Mouse (Mus musculus): ENCODE measurements at regions not wholly inside any gene's neighbourhood (a gene's known extent, or its start where the extent isn't known, plus 50 kb on each side); places are given as distances from the start of the nearest gene placed in this dataset.

GRCm38 (mm10) chr6:111621684-111622480 lies 651.7 kb upstream of the Lmcd1 start:
- ATAC-seq (replicated peaks; ENCODE audit: poor library complexity) = no peak

GRCm38 (mm10) chr6:111622481-111623139 lies 650.9 kb upstream of the Lmcd1 start:
- ATAC-seq (replicated peaks; ENCODE audit: poor library complexity) = no peak

- no peak for ATAC-seq (replicated peaks; ENCODE audit: poor library complexity)
Measured at GRCm38 (mm10) chr6:111623140-111623497, 650.4 kb upstream of the Lmcd1 start.

GRCm38 (mm10) chr6:111625501-111625900 lies 648.1 kb upstream of the Lmcd1 start:
- no peak for ATAC-seq (replicated peaks; ENCODE audit: poor library complexity)

GRCm38 (mm10) chr6:111652736-111653135 lies 620.8 kb upstream of the Lmcd1 start:
- no peak for ATAC-seq (replicated peaks; ENCODE audit: poor library complexity)

- no peak for ATAC-seq (replicated peaks; ENCODE audit: poor library complexity)
Measured at GRCm38 (mm10) chr6:111659957-111660356, 613.6 kb upstream of the Lmcd1 start.

- no peak for ATAC-seq (replicated peaks; ENCODE audit: poor library complexity)
Measured at GRCm38 (mm10) chr6:111664603-111665002, 609.0 kb upstream of the Lmcd1 start.

- no peak for ATAC-seq (replicated peaks; ENCODE audit: poor library complexity)
Measured at GRCm38 (mm10) chr6:111684911-111685310, 588.6 kb upstream of the Lmcd1 start.

- no peak for ATAC-seq (replicated peaks; ENCODE audit: poor library complexity)
Measured at GRCm38 (mm10) chr6:111702864-111703263, 570.7 kb upstream of the Lmcd1 start.

GRCm38 (mm10) chr6:111708277-111708676 lies 565.3 kb upstream of the Lmcd1 start:
- no peak for ATAC-seq (replicated peaks; ENCODE audit: poor library complexity)

GRCm38 (mm10) chr6:111725969-111726368 lies 547.6 kb upstream of the Lmcd1 start:
- no peak for ATAC-seq (replicated peaks; ENCODE audit: poor library complexity)

- ATAC-seq (replicated peaks; ENCODE audit: poor library complexity) = no peak
Measured at GRCm38 (mm10) chr6:111730381-111730780, 543.2 kb upstream of the Lmcd1 start.

GRCm38 (mm10) chr6:111733926-111734325 lies 539.6 kb upstream of the Lmcd1 start:
- no peak for ATAC-seq (replicated peaks; ENCODE audit: poor library complexity)

GRCm38 (mm10) chr6:111738983-111739382 lies 534.6 kb upstream of the Lmcd1 start:
- no peak for ATAC-seq (replicated peaks; ENCODE audit: poor library complexity)

GRCm38 (mm10) chr6:111781710-111782481 lies 491.7 kb upstream of the Lmcd1 start:
- ATAC-seq (replicated peaks; ENCODE audit: poor library complexity) = no peak

- ATAC-seq (replicated peaks; ENCODE audit: poor library complexity) = no peak
Measured at GRCm38 (mm10) chr6:111808611-111809010, 464.9 kb upstream of the Lmcd1 start.

- no peak for ATAC-seq (replicated peaks; ENCODE audit: poor library complexity)
Measured at GRCm38 (mm10) chr6:111813982-111814603, 459.5 kb upstream of the Lmcd1 start.

- no peak for ATAC-seq (replicated peaks; ENCODE audit: poor library complexity)
Measured at GRCm38 (mm10) chr6:111815150-111815549, 458.4 kb upstream of the Lmcd1 start.

- ATAC-seq (replicated peaks; ENCODE audit: poor library complexity) = no peak
Measured at GRCm38 (mm10) chr6:111820265-111820664, 453.3 kb upstream of the Lmcd1 start.

GRCm38 (mm10) chr6:111844321-111844835 lies 429.2 kb upstream of the Lmcd1 start:
- ATAC-seq (replicated peaks; ENCODE audit: poor library complexity) = no peak

- no peak for ATAC-seq (replicated peaks; ENCODE audit: poor library complexity)
Measured at GRCm38 (mm10) chr6:111866101-111866598, 407.4 kb upstream of the Lmcd1 start.
